Mouse (Mus musculus): Measurements from ENCODE around the gene Mid1.
"Not testable (repeated sequence)": the region's sequence is repeated elsewhere in the genome, so short reads cannot be mapped to it uniquely, and the experiment has no call there.

Mid1 gene

DNA sequence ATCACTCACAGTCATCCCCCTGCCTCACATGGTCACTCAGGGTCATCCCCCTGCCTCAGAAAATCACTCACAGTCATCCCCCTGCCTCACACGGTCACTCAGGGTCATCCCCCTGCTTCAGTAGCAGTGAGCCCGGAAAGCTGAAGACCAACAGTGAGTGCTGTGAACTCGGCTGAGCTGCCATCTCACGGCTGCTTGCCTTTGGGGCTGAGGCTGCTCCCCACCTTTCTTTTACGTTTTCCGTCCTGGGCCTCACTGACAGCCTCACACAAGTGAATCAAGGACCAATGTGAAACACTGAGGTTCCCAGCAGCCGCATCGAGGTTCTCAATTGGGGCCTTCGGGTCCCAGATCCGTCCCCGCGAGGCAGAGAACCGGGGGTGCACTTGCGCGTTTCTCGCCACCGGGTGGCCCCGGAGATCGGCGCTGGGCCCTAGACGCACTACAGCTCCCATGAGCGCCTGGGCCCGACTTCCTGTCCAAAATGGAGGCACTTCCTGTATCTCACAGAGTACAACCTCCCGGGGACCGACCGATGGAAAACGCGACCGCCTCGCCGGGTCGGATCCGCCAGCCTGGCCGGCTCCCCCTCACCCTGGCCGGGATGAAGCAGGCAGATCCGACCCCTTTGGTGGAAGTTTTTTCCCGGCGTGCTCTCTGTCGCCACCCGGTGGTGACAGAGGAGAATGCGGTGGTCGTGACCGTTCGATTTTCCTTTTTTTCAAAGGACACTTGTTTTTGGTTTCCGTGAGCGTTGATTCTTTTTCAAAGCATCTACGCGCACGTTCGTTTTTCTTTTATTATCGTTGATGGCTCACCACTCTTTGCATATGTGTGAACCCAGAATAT is 301.7 kb downstream of the Mid1 start:
- DNase-seq (ENCODE audit: low read depth, low spot score) = peak; percentile 90

DNA sequence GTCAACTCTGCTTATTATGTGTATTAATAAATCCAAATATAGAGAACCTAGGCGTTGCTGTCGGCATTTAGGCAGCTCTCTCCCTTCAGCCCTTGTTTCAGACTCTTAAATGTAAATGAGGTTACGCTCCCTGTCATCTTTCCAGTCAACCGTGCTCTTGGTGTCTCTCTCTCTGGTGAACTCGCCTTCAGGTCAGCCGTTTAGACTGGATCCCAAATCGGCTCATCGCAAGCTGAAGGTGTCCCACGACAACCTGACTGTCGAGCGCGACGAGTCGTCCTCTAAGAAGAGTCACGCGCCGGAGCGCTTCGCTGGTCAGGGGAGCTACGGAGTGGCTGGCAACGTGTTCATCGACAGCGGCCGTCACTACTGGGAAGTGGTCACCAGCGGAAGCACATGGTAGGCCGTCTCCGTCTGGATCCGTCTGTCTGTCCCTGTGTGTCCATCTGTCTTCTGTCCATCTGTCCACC is 302.4 kb downstream of the Mid1 start:
- peak; percentile 90 for DNase-seq (ENCODE audit: low read depth, low spot score)

DNA sequence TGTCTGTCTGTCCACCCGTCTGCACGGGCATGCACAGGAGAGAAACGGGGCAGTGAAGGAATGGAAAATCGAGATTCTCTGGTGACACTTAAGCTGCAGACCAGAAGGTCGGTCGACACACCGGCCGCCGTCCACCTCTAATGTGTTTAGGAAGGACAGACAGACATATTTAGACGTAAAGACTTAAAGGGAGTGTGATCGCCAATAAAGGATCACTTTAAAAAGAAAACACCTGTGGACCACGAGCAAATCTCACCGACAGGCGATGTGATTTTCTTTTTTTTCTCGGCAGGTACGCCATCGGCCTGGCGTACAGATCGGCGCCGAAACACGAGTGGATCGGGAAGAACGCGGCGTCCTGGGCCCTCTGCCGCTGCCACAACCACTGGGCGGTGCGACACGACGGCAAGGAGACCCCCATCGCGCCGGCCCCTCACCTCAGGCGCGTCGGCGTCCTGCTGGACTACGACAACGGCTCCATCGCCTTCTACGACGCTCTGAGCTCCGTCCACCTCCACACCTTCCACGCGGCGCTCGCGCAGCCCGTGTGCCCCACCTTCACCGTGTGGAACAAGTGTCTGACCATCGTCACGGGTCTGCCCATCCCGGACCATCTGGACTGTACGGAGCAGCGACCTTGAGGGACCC is 303.7 kb downstream of the Mid1 start:
- peak; percentile 44 for DNase-seq (ENCODE audit: low read depth, low spot score)

DNA sequence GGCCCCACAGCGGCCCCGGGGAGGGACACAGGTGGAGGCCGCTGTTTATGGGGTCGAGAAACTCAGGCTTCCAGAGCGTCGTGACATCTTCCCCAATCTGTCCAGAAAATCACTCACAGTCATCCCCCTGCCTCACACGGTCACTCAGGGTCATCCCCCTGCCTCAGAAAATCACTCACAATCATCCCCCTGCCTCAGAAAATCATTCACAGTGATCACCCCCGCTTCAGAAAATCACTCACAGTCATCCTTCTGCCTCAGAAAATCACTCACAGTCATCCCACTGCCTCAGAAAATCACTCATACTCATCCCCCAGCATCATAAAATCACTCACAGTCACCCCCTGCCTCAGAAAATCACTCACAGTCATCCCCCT is 304.2 kb downstream of the Mid1 start:
- peak; percentile 53 for DNase-seq (ENCODE audit: low read depth, low spot score)

DNA sequence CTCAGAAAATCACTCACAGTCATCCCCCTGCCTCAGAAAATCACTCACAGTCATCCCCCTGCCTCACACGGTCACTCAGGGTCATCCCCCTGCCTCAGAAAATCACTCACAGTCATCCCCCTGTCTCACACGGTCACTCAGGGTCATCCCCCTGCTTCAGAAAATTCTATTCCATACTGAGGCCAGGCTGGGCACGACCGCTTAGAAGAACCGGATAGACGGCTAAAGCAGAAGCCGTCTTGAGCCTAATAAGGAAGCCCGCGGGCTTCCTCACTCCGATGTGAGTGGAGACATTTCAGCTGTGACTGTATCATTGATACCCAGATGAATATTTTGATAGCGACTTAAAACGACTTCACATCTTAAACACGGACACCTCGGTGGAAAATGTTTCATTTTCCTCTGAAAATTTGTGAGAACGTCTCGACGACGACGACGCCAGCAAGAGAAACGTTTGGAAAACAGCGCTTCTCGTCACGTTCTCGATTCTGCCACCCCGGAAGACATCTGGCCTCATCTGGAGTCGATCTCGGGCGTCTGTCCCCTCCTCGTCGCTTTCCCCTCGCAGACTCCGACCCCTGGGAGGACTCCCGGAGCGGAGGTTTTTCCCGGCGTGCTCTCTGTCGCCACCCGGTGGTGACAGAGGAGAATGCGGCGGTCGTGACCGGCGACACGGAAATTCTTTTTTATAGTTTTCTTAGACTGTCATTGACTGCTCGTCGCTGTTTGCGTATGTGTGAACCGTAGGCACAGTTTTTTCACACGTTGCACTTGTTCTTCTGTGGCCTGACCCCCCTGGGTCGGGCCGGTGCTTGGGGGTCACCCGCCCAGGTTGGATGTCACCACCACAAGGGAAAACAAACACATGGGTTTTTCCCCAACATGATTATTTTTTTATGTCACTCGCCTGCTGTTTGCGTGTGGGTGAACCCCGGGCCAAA is 305.0 kb downstream of the Mid1 start:
- peak; percentile 94 for DNase-seq (ENCODE audit: low read depth, low spot score)

DNA sequence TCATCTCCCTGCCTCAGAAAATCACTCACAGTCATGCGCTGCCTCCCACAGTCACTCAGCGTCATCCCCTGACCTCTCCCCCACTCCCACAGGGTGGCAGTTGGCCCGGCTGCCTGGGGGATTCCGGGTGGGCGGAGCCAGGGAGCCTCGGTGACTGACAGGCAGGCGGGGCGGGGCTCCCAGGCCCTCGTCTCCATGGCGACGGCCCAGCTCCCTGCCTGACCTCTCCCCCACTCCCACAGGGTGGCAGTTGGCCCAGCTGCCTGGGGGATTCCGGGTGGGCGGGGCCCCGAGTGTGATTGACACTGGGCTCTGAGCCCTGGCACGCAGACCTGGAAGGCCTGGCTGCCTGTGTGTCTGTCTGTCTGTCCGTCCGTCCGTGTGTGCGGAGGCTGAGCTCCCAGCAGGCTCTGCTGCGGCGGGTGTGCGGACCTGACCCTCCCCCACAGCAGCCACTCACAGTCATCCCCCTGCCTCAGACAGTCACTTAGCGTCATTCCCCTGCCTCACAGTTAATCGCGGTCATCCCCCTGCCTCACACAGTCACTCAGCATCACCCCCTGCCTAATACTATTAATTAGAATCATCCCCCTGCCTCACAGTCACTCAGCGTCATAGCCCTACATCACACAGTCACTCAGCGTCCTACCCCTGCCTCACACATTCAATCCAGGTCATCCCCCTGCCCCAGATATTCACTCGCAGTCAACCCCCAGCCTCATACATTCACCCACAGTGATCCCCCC is 306.3 kb downstream of the Mid1 start:
- DNase-seq (ENCODE audit: low read depth, low spot score) = peak; percentile 97

DNA sequence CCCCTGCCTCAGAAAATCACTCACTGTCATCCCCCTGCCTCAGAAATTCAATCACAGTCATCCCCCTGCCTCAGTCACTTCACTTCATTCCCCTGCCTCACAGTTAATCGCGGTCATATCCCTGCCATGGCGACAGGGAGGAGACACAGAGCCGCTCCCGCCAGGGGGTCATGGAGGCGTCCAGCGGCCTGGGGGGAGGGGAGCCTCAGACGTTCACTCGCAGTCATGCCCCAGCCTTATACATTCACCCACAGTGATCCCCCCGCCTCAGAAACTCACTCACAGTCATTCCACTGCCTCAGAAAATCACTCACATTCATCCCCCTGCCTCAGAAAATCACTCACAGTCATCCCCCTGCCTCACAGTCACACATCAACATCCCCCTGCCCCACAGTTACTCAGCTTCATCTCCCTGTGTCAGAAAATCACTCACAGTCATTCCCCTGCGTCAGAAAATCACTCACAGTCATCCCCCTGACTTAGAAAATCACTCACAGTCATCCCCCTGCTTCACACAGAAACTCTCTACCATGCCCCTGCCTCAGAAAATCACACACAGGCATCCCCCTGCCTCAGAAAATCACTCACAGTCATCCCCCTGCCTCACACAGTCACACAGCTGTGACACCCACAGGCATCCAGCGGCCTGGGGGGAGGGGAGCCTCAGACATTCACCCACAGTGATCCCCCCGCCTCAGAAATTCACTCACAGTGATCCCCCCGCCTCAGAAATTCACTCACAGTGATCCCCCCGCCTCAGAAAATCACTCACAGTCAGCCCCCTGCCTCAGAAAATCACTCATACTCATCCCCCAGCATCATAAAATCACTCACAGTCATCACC is 307.3 kb downstream of the Mid1 start:
- not testable (repeated sequence) for DNase-seq (ENCODE audit: low read depth, low spot score)

DNA sequence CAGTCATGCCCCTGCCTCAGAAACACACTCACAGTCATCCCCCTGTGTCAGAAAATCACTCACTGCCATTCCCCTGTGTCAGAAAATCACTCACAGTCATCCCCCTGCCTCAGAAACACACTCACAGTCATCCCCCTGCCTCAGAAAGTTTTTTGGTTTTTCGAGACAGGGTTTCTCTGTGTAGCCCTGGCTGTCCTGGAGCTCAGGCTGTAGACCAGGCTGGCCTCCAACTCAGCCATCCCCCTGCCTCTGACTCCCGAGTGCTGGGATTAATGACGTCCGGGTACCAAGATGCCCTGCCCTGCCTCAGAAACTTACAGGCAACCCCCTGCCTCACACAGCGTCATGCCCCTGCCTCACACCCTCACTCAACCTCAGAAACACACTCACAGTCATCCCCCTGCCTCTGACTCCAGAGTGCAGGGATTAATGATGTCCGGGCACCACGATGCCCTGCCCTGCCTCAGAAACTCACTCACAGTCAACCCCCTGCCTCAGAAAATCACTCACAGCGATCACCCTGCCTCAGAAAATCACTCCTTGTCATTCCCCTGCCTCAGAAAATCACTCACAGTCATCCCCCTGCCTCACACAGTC is 308.1 kb downstream of the Mid1 start:
- DNase-seq (ENCODE audit: low read depth, low spot score) = peak; percentile 39

DNA sequence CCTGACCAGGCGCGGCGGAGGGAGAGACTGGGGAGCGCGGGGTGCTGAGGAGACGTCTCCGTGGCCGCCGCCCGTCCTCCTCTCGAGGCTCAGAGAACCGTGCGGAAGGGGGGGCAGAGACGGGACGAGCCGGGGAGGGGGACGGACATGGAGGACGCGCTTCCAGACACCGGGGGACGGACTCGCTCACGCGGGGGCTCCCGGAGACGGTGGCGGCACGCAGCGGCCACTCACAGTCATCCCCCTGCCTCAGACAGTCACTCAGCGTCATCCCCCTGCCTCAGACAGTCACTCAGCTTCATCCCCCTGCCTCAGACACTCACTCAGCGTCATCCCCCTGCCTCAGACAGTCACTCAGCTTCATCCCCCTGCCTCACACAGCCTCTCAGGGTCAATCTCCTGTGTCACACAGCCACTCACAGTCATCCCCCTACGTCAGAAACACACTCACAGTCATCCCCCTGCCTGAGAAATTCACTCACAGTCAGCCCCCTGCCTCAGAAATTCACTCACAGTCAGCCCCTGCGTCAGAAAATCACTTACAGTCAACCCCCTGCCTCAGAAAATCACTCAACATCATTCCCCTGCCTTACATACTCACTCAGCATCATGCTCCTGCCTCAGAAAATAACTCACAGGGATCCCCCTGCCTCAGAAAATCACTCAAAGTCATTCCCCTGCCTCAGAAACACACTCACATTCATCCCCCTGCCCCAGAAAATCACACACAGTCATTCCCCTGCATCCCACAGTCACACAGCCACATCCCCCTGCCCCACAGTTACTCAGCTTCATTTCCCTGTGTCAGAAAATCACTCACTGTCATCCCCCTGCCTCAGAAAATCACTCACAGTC is 309.2 kb downstream of the Mid1 start:
- DNase-seq (ENCODE audit: low read depth, low spot score) = peak; percentile 63

DNA sequence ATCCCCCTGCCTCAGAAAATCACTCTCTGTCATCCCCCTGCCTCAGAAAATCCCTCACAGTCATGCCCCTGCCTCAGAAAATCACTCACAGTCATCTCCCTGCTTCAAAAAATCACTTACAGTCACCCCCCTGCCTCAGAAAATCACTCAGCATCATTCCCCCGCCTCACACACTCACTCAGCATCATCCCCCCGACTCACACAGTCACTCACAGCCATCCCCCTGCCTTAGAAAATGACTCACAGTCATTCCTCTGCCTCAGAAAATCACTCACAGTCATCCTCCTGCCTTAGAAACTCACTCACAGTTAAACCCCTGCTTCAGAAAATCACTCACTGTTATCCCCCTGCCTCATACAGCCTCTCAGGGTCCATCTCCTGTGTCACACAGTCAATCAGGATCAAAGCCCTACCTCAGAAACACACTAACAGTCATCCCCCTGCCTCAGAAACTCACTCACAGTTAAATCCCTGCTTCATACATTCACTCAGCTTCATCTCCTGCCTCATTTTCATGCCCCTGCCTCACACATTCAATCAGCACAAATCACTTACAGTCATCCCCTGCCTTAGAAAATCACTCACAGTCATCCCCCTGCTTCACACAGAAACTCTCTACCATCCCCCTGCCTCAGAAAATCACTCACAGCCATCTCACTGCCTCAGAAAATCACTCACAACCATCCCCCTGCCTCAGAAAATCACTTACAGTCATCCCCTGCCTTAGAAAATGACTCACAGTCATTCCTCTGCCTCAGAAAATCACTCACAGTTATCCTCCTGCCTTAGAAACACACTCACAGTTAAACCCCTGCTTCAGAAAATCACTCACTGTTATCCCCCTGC is 310.1 kb downstream of the Mid1 start:
- peak; percentile 73 for DNase-seq (ENCODE audit: low read depth, low spot score)

DNA sequence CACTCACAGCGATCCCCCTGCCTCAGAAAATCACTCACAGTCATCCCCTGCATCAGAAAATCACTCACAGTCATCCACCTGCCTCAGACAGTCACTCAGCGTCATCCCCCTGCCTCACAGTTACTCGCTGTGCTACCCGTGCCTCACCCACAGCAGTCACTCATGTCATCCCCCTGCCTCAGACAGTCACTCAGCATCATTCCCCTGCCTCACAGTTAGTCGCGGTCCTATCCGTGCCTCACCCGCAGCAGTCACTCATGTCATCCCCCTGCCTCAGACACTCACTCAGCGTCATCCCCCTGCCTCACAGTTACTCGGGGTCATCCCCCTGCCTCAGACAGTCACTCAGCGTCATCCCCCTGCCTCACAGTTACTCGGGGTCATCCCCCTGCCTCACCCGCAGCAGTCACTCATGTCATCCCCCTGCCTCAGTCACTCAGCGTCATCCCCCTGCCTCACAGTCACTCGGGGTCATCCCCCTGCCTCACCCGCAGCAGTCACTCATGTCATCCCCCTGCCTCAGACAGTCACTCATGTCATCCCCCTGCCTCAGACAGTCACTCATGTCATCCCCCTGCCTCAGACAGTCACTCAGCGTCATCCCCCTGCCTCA is 311.0 kb downstream of the Mid1 start:
- peak; percentile 51 for DNase-seq (ENCODE audit: low read depth, low spot score)

DNA sequence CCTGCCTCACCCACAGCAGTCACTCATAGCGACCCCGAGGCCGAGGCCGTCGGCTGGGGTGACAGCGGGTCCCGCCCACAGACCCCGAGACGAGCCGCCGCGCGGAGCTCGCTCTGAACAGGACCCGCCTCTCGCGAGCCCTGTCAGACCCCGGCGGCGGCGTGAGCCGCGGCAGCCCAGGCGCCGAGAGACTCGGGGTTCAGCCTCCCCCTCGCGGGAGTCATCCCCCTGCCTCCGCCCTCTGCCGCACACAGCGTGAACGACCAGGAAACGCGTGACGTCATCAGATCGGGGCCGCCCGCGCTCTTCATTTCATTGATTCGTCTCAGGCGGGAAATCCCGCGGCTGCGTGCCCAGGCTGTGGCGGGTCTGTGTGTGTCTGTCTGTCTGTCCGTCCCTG is 311.9 kb downstream of the Mid1 start:
- DNase-seq (ENCODE audit: low read depth, low spot score) = peak; percentile 96

DNA sequence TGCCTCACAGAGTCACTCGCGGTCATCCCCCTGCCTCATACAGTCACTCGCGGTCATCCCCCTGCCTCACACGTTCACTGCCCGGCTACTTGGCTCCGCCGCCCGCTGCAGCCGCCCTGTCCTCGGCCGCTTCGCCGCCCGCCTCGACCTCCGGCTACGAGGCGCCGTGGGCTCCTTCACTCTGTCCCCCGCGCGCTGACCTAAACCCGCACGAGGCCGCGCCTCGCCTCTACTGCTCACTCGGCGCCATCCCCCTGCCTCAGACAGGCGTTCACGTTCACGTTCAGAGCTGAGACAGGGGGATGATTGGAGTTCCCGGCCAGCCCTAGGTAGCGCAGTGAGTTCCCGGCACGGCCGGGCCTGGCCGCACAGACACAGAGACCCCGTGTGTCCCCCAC is 312.5 kb downstream of the Mid1 start:
- not testable (repeated sequence) for DNase-seq (ENCODE audit: low read depth, low spot score)

DNA sequence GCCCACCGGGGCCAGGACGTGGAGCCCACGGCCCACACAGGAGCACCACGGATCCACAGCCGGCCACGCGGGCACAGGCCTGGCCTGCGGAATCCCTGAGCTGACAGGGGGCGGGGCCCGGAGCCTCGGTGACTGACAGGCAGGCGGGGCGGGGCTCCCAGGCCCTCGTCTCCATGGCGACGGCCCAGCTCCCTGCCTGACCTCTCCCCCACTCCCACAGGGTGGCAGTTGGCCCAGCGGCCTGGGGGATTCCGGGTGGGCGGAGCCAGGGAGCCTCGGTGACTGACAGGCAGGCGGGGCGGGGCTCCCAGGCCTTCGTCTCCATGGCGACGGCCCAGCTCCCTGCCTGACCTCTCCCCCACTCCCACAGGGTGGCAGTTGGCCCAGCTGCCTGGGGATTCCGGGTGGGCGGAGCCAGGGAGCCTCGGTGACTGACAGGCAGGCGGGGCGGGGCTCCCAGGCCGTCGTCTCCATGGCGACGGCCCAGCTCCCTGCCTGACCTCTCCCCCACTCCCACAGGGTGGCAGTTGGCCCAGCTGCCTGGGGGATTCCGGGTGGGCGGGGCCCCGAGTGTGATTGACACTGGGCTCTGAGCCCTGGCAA is 313.0 kb downstream of the Mid1 start:
- DNase-seq (ENCODE audit: low read depth, low spot score) = peak; percentile 100

DNA sequence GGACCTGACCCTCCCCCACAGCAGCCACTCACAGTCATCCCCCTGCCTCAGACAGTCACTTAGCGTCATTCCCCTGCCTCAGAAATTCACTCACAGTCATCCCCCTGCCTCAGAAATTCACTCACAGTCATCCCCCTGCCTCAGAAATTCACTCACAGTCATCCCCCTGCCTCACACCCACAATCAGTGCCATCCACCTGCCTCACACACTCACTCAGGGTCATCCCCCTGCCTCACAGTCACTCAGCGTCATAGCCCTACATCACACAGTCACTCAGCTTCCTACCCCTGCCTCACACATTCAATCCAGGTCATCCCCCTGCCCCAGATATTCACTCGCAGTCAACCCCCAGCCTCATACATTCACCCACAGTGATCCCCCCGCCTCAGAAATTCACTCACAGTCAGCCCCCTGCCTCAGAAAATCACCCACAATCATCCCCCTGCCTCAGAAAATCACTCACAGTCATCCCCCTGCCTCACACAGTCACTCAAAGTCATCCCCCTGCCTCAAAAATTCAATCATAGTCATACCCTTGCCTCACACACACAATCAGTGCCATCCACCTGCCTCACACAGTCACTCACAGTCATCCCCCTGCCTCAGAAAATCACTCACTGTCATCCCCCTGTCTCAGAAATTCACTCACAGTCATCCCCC is 313.7 kb downstream of the Mid1 start:
- DNase-seq (ENCODE audit: low read depth, low spot score) = not testable (repeated sequence)

DNA sequence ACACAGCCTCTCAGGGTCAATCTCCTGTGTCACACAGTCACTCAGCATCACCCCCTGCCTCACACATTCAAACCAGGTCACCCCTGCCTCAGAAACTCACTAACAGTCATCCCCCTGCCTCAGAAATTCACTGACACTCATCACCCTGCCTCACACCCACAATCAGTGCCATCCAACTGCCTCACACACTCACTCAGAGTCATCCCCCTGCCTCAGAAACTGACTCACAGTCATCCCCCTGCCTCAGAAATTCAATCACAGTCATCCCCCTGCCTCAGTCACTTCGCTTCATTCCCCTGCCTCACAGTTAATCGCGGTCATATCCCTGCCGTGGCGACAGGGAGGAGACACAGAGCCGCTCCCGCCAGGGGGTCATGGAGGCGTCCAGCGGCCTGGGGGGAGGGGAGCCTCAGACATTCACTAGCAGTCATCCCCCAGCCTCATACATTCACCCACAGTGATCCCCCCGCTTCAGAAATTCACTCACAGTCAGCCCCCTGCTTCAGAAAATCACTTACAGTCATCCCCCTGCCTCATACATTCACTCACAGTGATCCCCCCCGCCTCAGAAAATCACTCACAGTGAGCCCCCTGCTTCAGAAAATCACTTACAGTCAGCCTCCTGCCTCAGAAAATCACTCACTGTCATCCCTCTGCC is 314.4 kb downstream of the Mid1 start:
- DNase-seq (ENCODE audit: low read depth, low spot score) = peak; percentile 78

Data from A20 (cell line).